Mouse (Mus musculus): ENCODE data around the gene Slc15a3.

DNA sequence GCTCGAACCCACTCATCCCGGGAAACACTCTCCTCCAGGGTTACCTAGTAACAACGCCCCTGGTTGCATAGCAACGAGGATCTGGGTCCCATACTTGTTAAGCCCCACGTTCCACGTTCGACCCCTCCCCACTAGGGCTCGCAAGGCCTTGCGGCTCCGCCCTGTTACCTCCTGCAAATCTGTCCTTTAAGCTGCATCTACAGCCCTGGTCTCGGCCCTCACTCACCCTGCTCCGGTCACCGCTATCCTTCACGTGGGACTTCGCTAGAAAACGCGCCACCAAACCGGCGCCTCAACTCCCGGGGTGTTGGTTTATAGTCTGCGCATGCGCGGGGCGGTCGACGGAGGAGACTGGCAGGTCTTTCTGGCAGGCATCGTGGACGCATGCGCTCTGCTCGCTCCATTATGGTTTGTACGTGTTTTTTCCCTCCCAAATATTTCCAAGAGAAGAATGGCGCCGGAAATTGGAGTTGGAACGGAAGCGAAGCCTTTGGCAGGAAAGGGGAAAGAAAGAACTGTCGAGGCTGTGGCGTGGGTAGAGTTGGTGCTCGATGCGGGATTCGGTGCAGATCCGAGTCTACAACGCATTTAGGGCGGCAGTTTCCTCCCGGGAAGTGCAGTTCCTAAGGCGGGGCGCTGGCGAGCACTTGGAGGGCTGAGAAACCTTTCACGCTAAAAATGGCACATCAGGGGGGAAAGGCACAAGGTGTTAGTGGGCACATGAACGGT, 42.1 kb downstream of the Slc15a3 start, which contains the start of gene Tmem109:
- TF ChIP-seq CTCF (IDR thresholded peaks at IDR 0.05; ENCODE audit: insufficient read depth, low read length), result no peak
- peak; percentile 35; the same call in 1 of the 2 replicates for TF ChIP-seq POLR2A (IDR thresholded peaks at IDR 0.05; ENCODE audit: borderline replicate concordance, extremely low read depth, low read depth, low read length)
